Mouse (Mus musculus) heart, postnatal 25 days (tissue): ENCODE measurements at regions not wholly inside any gene's neighbourhood (a gene's known extent, or its start where the extent isn't known, plus 50 kb on each side); places are given as distances from the start of the nearest gene placed in this dataset.

Experiments used
- DNase-seq: peaks from one replicate; pipeline ENCODE4 v3.0.0; 2022; ENCODE audit warnings: low spot score
- intact Hi-C: fragments of 180-260 bp; cut with DNase I; formaldehyde crosslinking; loops from one replicate; pipeline ENCODE4 v1.15.1; 2025

DNA sequence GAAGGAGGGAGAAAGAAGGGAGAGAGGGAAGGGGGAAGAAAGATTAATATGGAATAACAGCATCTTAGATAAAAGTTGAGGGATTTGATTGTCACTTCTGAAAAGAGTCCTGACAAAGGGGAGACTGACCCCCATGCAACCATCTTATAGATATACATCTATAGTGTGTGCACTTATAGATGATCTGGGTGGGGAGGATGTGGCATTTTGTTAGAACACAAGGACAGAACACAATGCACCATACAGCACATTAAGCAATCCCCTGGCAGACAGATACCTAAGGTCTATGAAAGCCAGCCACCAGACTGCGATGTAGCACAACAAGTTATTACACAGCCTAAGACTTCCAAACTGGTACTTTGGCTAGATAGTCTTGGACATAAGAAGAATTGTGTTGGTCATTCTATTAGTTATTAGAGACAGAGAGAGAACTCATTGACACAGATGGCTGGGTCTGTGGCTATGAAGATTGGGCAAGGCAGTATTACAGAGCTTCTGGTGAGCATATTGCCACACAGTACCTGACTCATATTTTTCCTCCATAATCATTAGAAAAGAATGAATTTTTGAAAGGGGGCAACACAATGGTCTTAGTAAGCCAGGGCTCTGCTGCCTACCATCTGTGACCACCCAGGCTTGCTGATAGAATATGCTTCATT is 126.3 kb upstream of the Itgb1 start:
- no peak for DNase-seq
- intact Hi-C loops = no loop called here

DNA sequence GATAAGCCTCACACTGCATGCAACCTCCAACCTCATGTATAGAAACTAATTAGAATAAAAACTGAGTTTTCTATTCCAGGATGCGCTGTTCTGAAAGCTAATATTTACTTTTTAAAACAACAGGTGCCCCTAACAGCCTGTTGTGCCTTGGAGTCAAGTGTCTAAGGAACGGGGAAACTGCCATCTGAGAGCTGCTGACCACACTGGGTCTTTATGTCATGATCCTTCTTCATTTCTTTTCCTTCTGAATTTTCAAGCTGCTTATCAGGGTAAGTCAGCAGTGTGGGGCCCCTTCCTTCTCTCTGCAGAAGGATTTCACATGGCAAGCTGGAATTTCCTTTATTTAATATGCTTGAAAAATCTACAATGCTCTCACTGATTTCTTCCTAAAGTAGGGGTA is 125.0 kb upstream of the Itgb1 start:
- DNase-seq = no peak
- intact Hi-C loops = loop anchor here (5.0 kb wide), 2 partner anchors 123 to 203 kb away; partner anchors contain the start of gene Nrp1

DNA sequence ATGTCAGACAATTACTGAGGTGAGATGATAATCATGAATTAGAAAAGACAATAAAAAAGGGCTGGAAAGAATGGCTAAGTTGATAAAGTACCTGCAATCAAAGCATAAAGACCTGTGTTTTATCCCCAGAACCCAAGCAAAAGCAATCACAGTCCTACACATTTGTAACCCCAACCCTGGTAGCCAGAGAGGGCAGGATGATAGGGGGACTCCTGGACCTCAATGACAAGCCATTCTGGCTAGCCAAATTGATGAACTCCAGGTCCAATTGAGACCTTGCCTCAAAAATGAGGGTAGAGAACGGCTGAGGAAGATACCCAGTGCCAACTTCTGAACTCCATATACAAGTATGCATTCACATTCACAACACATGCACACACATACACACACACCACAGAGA is 124.4 kb upstream of the Itgb1 start:
- intact Hi-C loops = loop anchor here (5.0 kb wide), 2 partner anchors 124 to 204 kb away; partner anchors contain the start of gene Nrp1
- DNase-seq = no peak

DNA sequence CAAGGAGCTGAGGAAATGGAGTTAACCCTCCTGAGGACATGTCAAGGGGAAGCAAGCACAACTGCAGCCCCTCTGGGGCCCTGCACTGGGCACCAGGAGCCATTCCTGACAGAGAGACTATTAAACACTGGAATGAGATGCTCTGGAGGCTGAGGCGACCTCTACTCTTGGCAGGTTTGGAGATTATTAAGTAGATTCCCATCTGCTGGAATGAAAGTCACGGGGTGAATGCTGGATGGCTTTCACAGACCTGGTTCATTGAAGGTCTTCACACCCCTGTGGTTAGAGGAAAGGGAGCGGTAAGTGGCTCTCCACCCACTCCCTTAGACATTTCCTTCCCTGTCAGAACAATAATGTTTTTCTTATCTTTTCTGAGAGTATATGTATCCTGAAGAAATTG is 122.8 kb upstream of the Itgb1 start:
- DNase-seq = peak; percentile 25
- intact Hi-C loops = loop anchor here (5.0 kb wide), 2 partner anchors 125 to 205 kb away; partner anchors contain the start of gene Nrp1

GRCm38 (mm10) chr8:128563744-128564143 is 121.7 kb upstream of the Itgb1 start:
- intact Hi-C loops = loop anchor here (5.0 kb wide), 2 partner anchors 126 to 206 kb away; partner anchors contain the start of gene Nrp1
- DNase-seq = no peak

DNA sequence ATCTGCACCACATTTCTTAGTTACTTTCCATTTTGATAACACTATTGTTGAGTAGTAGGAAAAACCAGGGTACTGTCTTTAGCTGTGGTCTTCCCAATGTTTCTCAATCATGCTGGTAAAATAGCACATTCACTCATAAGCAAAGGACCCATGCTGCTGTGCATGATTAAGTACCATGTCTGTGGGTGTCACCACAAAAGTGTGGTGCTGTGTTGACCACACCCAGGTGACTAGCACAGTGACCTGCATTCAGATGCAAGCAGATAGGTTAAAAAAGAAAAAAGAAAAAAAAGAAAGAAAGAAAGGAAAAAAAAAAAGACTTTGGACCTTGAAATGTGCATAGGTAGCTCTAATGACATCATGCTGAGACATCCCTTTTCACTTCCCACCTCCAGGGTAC is 113.2 kb upstream of the Itgb1 start:
- no peak for DNase-seq

DNA sequence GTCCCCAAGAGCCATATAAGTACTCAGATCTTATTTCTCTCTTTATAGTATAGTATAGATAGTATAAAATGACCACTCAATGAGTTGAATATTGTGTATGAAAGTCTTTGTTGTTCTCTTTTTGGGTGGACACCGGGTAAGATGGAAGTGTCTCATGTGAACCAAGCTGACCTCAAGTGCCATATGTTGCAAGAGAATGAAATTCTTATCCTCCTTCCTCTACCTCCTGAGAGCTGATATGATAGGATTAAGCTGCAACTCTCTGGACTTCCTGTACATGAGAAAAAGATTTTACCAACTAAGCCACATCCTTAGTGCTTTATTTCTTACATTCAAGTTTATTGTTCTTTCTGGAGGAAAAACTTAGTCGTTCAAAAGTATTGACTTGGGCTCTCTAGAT is 91.3 kb upstream of the Itgb1 start:
- intact Hi-C loops = no loop called here

More for the DNA sequence above, 113.2 kb upstream of the Itgb1 start:
- intact Hi-C loops = no loop called here

DNA sequence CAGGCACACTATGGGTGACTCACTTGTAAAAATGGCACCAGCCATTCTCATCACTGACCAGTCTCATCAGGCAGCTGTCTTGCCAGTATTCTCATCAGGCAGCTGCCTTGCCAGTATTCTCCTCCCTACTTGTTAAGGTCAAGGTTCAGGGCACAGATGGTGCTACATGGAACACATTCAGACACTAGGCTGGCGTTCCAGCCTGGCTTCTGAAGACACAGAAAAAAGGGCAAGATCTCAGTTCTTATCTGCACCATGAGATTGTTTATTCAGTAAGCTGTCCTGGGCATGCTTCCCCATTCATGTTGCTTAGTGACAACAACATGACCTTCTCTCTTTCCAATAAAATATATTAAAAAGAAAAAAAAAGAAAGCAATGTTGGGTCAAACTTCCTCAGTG is 90.7 kb upstream of the Itgb1 start:
- no peak for DNase-seq
- intact Hi-C loops = no loop called here

More for the DNA sequence above, 91.3 kb upstream of the Itgb1 start:
- no peak for DNase-seq

DNA sequence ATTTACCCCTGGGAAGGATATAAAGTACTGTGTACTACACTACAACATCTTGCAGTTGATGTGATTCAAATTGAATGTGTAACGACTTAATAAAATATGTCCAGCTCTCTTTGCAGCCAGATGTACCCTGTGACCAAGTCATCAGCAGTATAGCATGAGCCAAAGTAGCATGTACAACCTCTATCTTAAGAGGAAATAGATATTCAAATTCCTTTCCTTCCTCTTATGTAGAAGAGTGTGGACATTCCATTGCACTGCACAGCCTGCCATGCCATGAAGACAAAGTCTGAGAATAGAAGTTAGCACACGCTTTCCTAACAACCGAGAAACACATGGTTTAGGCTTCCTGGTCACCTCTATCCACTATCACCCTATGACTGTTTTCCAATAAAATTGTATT is 79.9 kb upstream of the Itgb1 start:
- intact Hi-C loops = no loop called here
- DNase-seq = no peak

DNA sequence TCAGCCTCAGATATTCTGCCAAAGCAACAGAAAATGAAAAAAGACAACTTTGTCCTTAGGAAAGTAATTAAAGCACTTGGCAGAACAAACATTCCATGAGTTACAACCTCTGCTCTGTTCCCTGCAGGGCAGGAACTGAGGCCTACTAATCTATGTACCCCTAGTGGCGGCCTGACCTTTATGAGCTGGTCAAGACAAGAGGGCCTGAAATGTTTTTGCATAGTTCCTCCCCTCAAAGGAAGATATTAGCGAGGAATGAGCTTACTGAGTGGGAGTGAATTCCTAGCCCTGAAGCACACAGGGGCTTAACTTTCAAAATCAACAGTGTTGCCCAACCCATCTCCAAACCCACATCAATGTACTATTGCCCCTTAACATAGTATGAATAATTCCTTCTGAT is 76.6 kb upstream of the Itgb1 start:
- intact Hi-C loops = no loop called here
- DNase-seq = no peak

DNA sequence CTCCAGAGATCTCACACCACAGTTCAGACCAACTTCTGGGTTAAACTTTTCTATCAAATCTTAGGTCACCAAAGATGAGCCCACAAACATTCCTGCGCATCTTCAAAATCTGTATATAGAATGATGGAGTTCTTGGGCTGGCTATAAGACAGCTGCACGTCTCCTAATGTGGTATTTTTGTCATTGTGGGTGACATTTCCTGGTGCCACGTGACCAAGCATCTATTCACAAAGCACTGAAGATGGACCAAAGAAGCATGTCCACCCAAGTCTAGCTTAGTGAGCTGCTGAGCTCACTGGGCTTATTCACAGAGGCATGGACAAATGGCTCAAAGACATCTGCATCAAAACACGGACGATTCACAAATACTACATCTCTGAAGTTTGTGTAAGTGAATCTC is 72.8 kb upstream of the Itgb1 start:
- intact Hi-C loops = no loop called here
- DNase-seq = no peak

DNA sequence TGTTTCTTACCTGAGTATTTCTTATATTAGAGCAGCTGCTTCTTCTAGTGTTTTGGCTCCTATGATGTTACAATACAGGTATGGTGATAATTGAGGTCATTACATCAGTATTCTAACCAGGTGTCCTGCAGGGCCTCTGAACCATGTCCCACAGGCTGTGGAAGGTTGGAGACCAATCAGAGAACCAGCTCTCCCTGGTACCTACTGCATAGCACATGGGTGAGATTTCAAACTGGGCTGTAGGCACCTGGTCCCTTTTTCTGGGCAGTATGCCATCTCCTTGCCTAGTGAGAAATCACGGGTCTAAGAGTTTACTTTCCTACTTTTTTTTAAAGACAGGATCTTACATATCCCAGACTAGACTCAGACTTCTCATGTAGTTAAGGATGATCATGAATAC is 67.6 kb upstream of the Itgb1 start:
- DNase-seq = no peak
- intact Hi-C loops = no loop called here

- intact Hi-C loops = no loop called here
- no peak for DNase-seq
Measured at GRCm38 (mm10) chr8:128619086-128619485, 66.4 kb upstream of the Itgb1 start.
